Mouse (Mus musculus) adrenal gland, postnatal 25 days (tissue): ENCODE measurements at regions not wholly inside any gene's neighbourhood (a gene's known extent, or its start where the extent isn't known, plus 50 kb on each side); places are given as distances from the start of the nearest gene placed in this dataset.

Source experiments
- DNase-seq: peaks from one replicate; pipeline ENCODE4 v3.0.0; 2021; ENCODE audit warnings: mixed read lengths

DNA sequence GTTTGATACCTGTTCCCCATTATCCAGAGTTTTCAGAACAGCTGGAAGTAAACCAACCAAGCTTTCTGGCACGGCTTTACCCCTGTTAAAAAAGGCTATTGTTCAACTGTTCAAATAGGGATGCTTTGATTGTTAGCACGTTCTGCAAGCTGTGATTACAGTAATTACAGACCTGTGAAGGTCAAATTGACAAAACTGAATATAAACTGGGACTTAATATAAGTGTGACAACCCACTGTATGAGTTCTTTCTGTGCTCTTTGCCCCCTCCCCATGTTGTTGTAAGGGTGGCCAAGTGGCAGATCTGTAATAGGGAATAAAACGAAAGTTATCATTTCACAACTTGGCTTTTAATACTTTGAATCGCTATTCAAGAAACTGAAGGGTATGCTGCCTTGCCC, 105.0 kb upstream of the 4933415F23Rik start:
- no peak for DNase-seq

DNA sequence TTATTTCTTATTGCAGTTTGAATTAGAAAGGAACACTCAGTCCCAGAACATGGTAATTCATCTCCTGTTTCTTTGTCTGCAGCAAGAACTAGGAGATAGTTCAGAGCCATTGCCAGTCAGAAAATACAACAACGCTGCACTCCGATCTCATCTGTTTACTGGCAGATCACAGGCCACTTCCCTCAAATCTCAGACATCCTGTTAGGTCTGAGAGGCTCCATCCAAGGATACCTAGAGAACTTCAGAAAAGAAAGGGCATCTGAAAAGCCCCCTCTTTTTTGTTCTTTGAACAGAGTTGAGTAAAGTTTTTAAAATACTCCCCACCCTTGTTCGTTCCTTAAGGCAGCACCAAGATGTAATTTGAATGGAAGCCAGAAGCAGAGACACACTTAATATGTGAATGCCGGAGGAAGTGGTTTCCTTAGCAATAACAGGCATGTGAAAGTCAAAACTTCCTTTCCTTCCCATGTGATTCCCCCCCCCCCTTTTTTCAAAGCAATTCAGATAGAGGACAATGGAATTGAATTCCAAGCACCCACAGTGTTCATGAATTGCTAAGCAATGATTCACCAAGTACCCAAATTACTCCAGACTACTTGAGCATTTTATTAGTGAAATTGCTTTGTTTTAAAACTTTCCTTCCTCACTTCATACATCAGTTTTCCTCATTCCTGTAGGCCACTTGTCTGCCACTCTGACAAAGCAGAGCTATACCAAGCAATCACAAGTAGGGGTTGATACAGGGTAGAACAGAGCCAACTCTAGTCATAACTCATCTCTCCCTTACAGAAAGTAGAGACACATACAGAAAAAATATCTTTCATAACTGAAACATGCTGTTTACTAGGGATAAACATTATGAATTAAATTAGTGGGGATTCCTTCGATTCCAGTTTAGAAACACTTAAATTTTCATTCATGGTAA, 100.7 kb upstream of the 4933415F23Rik start:
- DNase-seq, result no peak

DNA sequence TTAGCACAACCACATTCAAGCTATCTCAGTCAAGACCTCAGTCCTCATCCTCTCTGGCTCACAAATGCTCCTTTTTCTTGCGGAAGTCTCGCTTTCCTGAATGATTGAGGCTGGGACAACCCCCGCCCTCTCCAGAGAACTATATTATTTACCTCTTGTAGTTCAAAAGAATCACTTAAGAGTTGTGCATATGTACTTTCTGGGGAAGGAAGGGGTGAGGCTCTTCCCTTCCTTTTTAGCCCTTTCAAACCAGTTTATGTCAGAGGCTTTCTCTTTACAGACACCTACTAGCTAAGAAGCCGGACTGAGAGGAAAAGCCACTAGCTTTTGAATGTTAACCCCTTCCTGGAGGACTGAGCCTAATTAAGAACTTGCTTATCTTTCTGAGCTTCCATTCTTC, 98.4 kb upstream of the 4933415F23Rik start:
- no peak for DNase-seq

DNA sequence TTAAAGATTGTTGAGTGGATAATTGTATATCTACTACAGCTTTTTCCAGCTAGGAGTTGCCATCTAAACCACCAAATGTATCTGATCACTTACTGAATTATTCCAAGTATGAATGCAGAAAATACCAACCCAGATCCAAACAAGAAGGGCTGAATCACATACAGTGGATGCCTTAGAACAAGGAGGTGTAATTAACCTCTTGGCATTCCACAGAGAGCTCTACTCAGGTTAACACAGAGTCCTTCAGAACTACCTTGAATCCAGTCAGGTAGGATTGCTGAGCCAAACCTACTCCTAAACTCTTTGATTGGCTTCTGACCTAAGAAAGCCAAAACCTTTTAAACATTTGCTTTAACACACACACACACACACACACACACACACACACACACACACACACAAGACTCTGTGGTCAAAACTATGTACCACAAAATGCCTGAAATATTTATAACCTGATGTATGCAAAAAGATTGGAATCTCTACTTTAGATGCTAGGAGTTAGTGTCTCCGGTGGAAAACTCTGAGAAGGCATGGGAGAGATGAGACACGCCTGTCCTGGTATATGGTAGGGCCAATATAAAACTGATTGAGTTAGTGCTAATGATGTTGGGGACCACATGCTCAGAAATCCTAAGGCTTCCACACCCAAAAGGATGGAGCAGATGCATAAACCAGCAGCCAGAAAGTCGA, 88.4 kb upstream of the 4933415F23Rik start:
- DNase-seq, result no peak

DNA sequence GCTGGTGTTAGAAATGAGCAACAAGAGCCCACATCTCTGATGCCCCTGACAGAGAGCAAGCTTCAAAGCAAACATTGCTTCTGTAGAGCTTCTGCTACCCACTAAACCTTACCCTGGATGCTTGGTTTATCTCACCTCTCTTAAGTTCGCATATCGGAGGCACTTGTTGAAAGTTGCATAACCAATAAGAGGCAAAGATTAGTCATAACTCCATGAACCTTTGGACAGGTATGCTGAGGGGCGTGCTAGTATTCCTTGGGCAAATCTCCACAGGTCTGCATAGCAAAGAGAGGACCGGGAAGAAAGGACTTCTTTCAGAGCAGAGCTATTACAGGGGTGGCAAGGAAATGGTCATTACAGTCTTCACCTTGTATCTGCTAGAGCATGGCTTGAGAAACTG, 87.7 kb upstream of the 4933415F23Rik start:
- no peak for DNase-seq

DNA sequence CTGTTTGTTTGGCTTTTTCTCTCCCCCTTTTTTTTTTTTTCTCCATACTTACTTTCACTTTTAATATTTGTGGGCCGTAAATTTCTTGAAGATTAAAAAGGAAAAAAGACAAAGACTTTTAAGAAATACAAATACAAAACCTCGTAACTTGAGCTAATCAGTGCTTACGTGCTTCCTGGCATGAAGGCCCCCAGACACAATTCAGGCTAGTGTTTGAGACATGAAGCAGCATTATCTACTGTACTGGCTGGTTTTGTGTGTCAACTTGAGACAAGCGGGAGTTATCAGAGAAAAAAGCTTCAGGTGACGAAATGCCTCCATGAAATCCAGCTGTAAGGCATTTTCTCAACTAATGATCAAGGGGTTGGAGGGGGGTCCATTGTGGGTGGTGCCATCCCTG, 86.2 kb upstream of the 4933415F23Rik start:
- DNase-seq, result no peak

DNA sequence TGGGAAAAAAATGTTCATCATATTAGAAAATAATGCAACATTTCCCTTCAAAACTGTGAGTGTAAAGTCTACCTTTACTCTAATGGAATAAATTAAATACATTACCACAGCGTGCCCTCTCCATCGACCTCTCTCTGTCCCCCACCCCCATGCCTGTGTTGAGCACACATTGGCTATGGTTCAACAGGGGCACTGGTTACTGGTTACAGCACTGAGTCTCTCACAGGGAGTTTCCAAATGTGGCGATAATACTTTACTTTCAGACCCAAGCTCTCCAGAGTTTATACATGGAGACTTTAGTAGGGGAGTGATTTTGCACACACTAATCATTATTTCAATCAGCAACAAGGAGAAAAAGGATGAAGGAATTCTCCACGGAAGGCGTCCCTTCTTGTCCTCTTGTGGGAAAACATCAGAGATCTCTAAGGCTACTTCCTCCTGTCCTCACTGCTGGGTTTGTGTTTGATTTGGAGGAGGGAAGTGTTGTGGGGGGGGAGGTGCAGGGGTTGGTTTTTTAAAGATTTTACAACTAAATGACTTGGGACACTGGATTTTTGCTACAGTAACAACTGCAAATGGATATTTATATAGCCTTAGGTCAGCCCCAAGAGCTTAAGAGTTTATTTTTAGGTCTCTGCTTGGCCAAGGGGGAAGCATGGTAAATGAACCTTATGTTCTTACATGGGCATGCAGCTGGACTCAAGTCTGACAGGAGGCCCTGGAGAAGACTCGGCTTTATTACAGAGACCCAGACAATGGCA, 85.6 kb upstream of the 4933415F23Rik start:
- no peak for DNase-seq

DNA sequence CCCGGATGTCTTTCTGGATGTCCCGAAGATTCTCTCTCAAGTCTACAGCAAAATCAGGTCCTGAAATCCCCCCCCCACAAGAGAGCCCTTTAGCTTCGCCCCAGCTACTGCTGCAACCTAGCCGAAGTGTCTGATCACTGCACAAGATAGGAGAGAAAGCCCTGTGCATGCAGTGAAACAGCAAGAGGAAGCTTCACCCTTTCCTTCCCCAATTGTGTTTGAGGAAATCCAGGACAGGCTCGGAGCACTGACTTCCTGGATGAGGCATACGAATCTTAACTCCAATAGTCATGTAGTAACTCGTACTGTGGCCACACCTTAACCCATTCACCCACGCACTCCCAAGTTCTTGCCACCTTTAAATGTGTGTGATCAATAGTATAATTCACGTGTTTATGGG, 82.7 kb upstream of the 4933415F23Rik start:
- DNase-seq, result no peak

DNA sequence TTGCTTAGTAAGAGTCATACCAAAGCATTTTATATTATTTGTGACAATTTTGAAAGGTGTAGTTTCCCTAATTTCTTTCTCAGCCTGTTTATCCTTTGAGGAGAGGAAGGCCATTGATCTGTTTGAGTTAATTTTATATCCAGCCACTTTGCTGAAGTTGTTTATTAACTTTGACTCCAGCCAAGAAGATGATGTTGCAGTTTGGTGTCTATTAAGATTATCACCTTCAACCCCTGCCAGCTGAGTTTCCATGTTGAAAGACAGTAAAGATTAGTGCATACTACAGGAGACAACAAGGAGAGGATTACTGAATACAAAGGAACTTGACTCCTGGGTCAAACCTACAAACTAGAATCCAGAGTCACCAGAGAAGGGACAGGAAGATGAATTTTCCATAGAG, 80.5 kb upstream of the 4933415F23Rik start:
- no peak for DNase-seq

DNA sequence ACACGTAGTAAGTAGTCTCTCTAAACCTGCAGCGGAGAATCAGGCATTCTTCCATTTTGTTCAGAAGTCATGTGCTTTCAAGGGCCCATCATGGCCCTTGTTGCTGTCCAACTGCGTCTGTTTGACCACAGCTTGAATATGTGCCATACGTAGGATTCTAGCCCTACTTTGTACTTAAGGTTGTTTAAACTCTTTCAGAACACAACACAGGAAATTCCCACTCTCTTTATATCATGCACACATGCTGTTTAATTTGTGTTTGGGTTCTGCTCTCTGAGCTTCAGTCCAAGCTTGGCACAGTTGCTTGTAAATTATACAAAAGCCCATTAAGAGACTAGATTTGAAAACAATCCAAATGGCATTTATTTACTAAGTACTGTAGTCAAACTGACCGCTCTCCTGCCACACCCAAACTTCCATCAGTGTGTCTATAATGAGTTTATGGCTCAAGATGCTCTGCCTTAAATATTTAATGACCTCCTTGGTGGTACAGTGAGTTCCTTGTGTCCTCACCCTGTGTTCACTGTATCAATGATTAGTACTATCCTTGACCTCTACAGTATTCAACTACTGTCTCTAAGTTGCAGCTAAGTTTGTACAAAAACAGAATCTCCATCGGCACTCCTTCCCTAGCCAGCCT, 76.4 kb upstream of the 4933415F23Rik start:
- DNase-seq, result no peak

DNA sequence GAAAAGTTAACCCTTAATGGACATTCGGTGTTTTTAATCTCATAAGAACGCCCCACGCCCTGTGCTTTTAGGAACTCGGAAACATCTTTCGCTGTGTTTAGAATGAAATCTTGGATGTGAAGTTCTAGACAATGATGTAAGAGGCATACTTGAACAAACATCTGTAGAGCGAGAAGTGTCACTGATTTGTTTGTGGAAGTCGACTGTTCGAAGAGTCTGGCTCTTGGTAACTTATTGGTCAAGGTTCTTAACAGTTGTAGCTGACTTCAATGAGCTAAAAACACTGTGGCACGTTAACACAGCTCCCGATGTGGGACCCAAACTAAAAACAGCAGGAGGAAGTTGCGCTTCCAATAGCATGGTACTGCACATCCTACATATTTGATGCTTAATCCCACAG, 72.0 kb upstream of the 4933415F23Rik start:
- DNase-seq, result no peak

DNA sequence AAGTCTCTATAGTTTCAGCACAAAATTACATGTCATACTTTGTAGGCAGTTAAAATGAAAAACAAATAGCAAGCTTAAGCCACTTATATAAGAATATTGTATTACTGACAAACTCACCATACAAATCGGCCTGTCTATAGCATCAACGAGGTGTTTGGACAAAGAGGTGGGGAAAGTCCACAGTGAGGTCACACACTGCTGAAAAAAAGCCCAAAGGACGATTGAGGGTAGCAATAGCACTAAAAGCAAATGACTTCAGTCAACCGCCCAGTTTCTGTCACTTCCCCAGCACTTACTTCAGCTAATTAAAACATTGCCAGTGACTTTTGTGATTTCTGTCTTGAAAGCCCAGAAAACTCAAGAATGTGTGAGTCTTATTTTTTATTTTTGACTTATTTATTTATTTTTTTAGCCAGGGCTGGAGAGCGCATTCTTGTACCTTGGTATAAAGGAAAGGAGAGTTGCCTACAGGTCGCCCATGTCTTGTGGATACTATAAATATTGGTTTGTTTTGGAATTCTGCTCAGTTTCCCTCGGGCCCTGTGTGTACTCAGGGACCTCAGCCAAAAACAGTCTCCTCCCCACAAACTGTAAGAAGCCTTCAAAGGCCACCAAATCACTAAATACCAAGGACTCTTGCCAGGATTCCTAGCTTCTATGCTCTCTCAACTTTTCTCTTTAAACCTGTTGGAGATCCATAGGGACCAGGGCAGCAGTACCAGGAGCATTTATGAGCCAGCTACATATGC, 71.2 kb upstream of the 4933415F23Rik start:
- no peak for DNase-seq

DNA sequence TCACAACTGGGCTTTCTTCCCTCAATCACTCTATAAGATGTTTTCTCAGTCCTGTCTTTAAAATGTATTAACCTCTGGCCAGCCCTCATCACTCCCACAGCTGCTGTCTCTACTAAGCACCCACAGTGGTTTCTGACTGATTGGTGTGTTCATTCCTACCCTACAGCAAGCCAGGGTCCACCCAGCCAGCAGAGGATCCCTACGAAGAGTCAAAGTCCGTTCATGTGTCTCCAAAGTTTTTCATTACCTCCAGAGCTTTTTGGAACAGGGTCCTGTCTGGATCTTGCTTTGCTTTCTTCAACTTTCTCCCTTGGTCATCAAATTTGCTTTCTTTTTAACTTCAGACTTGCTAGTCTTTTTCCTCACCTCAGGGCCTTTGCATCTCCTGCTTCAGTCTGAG, 69.3 kb upstream of the 4933415F23Rik start:
- no peak for DNase-seq

DNA sequence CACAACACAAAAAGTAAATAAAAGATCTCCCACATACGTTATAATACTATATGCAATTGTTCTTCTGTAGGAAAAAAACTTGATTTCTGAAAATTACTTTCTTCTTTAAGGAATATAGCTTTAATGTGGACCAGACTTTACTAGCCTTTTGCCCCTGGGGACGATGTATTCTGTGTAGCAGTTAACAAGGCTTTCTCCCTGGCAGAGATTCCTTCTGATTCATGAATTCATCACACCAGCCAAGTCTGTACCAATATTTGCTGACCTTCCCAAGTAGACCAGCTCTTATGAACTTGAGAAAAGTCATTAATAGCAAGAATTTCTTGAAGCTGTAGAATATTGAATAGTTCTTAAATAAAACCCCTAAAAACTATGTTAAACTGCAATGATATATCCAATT, 68.7 kb upstream of the 4933415F23Rik start:
- no peak for DNase-seq

DNA sequence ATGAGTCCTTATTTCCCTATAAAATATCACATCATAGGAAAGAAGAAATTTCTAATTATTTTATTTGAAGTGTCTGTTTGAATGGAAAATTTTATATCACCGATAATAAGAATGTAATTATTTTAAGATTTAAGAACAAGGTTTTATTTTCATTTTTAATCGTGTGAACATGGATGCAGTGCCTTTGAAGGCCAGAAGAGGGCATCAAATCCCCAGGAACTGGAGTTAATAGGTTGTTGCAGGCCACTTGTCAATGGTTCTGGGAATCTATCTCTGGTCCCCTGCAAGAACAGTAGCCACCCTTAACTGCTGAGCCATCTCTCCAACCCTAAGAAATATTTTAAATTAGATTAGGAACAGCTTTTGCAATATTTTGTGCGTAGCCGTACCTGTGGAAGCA, 66.5 kb upstream of the 4933415F23Rik start:
- DNase-seq, result no peak

DNA sequence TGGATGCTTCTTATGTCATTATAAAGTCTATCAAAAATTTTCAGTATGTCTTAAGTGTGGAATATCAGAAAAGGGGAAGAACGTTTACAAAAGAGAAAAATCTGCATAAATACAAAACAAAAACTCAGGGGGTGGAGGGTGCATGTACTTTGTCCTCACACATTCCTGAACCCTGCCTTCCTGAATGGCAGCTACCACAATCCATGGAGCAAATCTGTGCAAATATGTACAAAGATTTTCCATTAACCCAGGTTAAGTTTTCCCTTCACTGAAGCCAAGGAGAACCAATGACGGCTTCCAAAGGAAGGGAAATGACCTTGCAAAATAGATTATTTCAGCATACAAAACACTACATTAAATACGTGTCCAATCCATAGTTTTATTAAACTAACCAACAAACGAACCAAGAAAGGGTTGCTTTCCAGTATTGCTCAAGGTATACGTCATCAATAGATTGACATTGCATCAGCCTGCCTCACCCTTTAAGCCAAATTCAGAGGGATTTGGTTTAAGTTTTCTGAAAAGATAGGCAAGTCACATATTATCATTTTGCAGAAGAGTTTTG, 61.4 kb upstream of the 4933415F23Rik start:
- no peak for DNase-seq

DNA sequence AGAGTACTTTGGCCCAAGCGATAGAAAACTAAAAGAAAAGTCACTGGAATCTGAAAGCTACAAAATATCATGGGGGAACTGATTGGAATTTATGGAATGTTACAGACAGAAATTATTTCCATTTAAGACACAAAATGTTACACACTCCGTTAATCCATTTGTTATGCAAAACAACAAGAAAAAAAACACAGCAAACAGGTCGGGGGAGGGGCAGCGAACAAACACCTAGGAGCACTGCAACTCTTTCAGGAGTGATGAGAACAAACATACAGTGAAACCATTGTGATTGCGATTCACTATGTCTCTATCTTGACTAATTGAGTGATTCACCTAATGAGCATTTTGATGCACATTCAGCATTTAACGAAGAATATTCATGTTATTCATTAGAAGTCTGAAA, 60.7 kb upstream of the 4933415F23Rik start:
- DNase-seq, result no peak
